Mouse (Mus musculus) stomach, postnatal 0 days (tissue): ENCODE results near the gene Ercc8.
A peak's percentile ranks its signal among the peaks of the same experiment; 100 is the strongest.

Experiments used
- CTCF ChIP-seq: IDR thresholded peaks from 2 replicates; pipeline ENCODE4 v1.5.1; 2016; ENCODE audit warnings: antibody characterized with exemption, low read depth, mild to moderate bottlenecking, moderate library complexity
- EP300 ChIP-seq: optimal IDR thresholded peaks from 2 replicates; pipeline ENCODE3; 2016; ENCODE audit warnings: antibody characterized with exemption

DNA sequence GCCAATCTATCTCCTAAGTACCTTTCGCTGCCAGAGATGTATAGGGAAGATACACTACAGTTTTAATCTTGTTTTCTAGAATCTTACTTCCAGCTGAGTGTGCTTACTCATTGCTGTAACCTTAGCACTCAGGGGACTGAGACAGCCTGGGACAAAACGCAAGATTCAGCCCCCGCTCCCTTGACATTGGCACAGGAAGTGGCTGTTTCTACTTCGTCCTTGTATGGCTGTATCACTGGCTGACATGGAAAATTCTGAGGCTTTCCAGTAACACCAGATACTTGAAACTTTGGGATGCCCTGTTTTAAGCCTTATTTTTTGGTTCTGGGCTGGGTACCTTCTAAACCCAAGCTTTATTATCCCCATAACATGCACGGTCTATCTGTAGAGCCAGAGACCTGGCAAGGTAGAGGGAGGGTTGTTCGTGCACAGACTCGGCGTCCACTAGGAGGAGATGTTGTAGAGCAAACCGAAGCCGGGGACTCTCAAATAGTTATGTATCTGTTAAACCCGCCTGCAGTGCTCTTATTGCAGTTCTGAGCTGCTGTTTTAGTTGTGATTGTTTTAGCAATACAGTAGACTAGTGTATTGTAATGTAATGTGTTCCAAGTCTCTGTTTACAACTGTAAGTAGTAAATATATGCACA lies 32.7 kb downstream of the Ercc8 start:
- TF ChIP-seq EP300 (no peak), CTCF (peak; percentile 89)
